Mouse (Mus musculus): ENCODE data around the gene Rad50.

- TF ChIP-seq MAX (IDR thresholded peaks at IDR 0.05; ENCODE audit: low read depth) = no peak
- no peak for TF ChIP-seq CEBPB (IDR thresholded peaks at IDR 0.05; ENCODE audit: insufficient read depth, poor library complexity, severe bottlenecking)
- no peak for TF ChIP-seq TCF12 (IDR thresholded peaks at IDR 0.05; ENCODE audit: insufficient read depth, poor library complexity, severe bottlenecking)
- TF ChIP-seq USF1 (IDR thresholded peaks at IDR 0.05; ENCODE audit: low read depth) = no peak
- TF ChIP-seq POLR2A (IDR thresholded peaks at IDR 0.05; ENCODE audit: insufficient read length, low read depth) = no peak
These were observed 8.6 kb downstream of the Rad50 start for GRCm38 (mm10) chr11:53698521-53698920.
